Mouse (Mus musculus) adrenal gland, postnatal 4 days (tissue): ENCODE results near the gene Dapl1. TPM values are rescaled to one million over a fixed set of nuclear protein-coding genes. Genes with fewer than 3 reads are reported as not detected.

Experiments
- DNase-seq, 2 experiments: peaks; one replicate each; pipeline ENCODE4 v3.0.0; 2021 to 2022; ENCODE audit warnings: low spot score in 2 of 2, mixed read lengths in 2 of 2
- total RNA-seq, 2 experiments: library from RNA; stranded (reverse); gene quantifications; 2 replicates each; pipeline ENCODE4 v1.2.3; 2021

Gene Dapl1
- total RNA-seq, 2 experiments from 2014 or later: not detected

DNA sequence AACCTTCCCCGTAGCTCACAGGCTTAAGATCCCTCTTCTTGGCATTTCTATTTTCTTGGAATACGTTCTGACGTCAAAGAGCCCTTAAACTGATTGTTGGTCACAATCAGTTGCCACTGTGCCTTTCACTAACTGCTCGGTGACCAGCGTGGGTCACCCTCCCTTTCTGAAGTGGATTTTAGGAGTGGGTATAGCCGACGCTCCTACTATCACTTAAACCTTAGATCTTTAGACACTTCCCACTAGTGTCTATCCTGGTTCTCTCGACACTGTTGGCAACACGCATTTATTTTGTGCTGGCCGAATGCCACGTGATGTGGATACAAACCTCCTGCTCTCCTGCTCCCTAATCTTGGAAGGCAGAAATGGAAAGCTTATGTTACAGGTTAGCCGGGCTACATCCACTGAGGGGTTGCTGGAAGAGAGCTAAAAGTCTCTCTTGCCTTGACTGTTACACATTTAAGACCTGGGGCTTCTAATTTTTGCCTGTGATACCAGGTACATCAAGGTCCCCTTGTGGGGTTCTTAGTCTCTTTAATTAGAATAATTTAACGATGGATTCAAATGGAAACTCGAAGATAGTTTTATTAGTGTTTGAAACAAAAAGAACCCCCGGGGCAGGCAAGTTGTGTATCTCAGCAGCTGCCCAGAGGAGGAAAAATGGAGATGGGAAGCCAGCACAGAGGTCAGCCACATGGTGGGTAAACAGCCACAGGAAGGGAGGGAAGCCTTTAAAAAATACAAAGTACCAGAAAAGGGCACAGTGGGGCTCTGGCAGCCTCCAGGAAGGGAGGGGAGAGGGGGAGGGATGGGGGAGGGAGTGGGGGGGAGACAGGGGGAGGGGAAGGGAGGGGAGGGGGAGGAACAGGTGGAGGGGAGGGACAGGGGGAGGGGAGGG, 13.2 kb upstream of the Dapl1 start:
- no peak for DNase-seq

- no peak for DNase-seq
Observed at GRCm38 (mm10) chr2:59474336-59474735, 10.1 kb upstream of the Dapl1 start.

- DNase-seq: no peak
Observed at GRCm38 (mm10) chr2:59485080-59485479, 627 bp downstream of the Dapl1 start.

- DNase-seq: no peak
Observed at GRCm38 (mm10) chr2:59485657-59486056, 1.2 kb downstream of the Dapl1 start.

DNA sequence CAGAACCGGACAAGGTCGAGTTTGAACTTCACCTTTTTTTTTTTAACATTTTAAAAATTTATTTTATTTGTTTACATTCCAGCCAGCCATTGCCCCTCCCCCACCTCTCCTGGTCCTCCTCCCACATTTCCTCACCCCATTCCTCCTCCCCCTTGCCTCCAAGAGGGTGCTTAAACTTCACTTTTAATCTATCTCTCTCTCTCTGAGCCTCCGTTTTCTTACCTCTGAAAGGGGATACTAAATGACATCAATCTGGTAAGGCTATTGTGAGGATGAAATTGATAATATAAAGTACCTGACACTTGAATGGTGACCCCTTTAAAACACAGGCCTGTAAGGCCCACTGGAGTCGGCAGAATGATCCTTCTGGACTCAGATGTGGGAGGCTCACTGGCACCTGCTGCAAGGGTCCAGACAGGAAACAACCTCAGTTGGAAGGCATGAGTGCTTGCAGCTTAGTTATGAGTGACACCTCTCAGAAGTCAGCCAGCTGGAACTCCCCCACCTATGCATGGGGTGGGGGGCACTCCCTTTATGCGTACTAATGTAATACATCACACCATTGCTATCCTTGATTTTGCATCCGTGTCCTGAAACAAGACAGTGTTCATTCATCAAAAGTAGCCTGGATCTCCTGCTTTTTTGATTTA, 1.9 kb downstream of the Dapl1 start:
- DNase-seq: no peak

DNA sequence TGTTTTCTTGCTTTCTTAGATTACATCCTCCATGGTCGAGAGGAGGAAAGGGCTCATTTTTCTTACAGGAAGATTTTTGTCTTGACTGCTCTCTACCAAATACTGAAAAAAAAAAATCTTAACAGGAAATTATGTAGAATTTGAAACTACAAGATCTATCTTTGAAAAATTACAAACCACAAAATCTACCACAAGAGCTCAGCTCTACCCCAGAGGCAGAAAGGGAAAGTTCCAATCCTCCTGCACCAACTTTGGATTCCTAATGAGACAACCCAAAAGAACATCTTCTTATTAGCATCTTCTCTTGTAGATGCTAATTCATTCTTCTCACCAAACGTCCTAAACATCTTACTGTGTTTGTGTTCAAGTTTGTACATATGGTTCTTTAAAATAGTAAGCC, 3.8 kb downstream of the Dapl1 start:
- DNase-seq: no peak

GRCm38 (mm10) chr2:59490353-59490752, 5.9 kb downstream of the Dapl1 start:
- DNase-seq: no peak

DNA sequence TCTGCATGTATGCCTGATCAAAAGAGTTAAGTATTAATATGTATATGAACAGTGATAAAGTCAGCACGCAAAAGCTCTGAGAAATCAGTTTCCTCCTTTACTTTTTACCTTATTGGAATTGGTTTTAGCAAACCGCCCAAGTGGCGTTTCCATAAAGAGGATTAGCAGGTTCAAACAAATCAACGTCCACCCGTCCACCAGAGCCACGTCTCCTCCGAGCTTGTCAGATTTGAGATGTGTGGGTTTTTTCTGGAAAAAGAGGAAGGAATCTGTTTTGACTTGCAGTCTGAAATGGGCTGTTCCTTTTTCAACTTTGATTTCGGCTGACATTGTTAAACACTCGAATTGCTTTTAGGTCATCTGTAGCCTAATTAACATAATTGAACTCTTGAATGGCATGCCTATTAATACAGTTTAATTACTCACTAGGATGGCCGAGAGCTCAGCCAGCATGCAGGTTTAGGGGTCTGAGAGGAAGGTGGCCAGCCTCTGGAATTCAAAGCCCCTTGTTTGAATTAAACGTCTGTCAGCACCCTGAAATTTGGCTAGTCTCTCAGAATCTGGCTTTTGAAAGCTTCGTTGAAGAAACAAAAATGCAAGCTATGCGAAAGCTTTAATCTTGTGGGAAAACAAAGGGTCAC, 9.1 kb downstream of the Dapl1 start:
- DNase-seq: no peak

- no peak for DNase-seq
Observed at GRCm38 (mm10) chr2:59499146-59499545, 14.7 kb downstream of the Dapl1 start.

DNA sequence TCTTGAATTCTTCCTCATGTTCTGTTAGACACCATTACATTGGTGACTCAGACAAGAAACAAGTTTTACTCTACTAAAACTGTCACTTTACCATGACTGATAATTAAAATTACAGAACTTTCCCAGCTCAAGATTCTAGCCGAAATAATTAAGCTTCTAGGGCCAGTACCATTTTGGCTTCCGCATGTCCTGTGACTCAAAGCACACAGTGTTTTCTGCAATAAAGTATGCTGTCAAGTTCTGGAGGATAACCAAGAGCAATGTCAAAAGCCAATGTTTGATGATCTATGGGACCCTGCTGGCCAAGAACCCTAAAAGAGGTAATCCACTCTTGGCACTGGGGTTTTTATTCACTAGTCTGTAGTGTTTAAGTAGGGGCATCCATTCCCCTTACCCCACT, 15.3 kb downstream of the Dapl1 start:
- no peak for DNase-seq

GRCm38 (mm10) chr2:59509061-59509460, 24.6 kb downstream of the Dapl1 start:
- DNase-seq: no peak

GRCm38 (mm10) chr2:59510416-59510815, 26.0 kb downstream of the Dapl1 start:
- DNase-seq: no peak

GRCm38 (mm10) chr2:59510882-59511281, 26.4 kb downstream of the Dapl1 start:
- DNase-seq: no peak

DNA sequence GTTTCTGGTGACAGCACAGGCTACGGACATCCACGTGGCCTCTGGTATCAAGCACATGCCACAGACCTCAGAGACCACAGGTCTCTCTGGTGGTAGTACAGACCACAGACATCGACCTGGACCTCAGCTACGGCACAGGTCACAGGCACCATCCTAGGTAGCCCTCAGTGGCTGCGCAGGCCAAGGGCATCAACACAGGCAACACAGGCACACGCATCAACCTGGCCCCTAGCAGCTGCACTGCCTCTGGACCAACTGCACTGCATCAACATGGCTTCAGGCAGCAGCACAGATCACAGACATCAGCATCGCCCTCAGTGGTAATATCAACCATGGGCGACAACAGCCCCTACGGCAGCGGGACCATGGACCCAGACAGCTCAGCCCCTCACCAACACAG, 36.2 kb downstream of the Dapl1 start:
- DNase-seq: no peak

DNA sequence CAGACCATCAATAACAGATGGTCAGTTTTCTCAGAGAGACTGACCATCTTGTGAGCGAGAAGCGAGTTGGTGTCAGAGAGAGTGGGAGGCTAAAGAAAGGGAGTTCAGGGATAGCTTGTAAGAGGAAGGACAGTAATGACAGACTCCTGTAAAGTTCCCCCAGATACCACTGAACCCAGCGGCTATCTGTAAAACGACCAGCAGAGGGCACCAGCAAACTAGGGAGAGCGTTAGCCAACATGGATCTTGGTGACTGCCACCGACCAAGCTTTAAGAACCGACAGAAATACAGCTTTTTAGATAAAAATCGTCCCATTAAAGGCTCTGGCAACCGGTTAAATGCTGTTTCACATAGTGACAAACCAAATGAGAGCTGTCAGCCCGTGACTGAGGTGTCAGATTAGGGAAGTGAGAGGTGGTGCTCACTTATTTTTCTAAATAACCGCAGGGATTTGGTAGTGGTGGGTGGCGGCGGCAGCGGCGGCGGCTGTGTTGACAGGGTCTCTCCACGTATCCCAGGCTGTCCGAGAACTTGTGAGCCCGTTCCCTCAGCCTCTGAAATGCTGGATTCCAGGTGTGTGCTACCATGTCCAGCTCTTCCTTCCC, 37.7 kb downstream of the Dapl1 start:
- peak; percentile 45 to 53 for DNase-seq

GRCm38 (mm10) chr2:59523526-59523925, 39.1 kb downstream of the Dapl1 start:
- no peak for DNase-seq

GRCm38 (mm10) chr2:59526893-59527292, 42.4 kb downstream of the Dapl1 start:
- DNase-seq: no peak

DNA sequence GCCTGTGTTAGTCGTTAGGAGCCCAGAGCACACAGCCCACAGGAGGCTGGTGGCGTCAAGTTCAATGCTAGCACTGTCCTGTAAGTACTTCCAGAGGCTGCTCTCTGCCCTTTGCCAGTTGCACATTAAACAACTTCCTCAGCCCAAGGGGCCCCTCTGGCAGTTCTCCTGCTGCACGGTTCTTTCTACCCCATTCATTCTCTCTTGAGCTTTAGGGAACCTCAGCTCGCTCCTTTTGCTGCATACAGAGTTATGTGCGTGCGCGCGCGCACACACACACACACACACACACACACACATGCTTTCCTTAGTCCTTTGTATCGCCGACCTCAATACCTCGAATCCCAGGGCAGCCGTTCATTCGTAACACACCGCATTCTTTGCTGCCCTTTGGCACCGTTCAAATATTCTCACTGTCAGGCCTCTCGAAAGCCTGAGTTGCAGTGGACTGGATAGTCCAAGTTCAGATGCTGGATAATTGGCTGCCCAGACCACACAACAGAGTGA, 45.2 kb downstream of the Dapl1 start:
- no peak for DNase-seq

DNA sequence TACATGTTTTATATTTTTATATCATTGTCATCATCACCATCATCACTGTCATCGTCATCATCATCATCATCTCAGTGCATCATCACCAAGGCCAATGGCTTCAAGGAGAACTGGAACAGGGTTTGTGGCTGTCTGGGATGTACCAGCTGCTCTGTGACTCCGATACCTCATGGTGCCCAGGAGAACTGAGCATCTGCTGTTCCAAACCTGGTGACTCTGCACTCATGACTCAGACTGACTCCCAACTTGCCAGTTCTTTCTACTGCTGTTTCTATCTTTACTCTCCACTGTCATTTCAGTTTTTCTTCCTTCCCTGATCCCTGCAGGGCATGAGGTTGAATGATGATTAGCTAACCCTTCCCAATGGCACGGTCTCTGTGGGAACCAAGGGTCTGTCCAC, 46.4 kb downstream of the Dapl1 start:
- no peak for DNase-seq

DNA sequence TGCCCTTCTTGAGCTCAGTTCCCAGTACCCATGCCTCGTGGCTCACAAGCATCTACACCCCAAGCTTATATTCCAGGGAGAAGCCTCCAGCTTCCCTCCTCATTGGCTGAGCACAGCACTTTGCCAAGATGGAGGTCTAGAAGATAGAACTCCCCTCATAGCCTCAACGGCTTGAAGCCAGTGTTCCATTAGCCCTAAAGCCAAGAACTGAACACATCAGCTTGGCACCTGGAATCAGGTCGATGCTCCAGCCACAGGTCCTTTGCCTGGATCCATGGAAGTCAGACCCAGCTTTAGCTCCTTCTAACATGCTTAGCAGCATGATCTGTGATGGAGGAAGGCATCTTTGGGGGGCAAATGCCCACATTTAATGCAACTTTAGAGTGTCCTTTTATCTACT, 48.5 kb downstream of the Dapl1 start:
- DNase-seq: no peak

DNA sequence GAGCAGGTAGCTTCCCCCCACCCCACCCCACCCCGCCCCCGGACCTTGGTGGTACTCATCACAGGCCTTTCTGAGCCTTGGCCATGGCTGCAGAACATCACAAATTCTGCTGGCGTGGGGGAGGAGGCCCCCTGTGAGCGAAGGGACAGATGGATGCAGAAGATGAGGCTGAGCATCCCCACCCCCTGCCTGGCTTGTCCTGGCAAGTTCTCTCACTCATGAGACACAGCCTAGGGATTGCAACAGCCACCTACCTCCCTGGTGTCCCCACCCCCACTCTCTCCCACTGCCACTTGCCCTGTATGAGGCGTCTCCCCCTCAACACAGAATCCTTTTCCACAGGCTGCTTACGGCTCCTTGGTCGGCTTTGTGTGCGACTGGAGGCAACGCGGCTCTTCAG, 49.1 kb downstream of the Dapl1 start:
- DNase-seq: no peak
